Mouse (Mus musculus) kidney, postnatal 0 days (tissue): Measurements from ENCODE around the gene Robo1. TPM values are rescaled to one million over a fixed set of nuclear protein-coding genes. Genes with fewer than 3 reads are reported as not detected.

Source experiments
- ATAC-seq: fragments of 200-750 bp; cut with Nextera tagmentation; replicated peaks from 2 replicates; pipeline ENCODE4 v1.8.0; 2017; ENCODE audit warnings: low read depth, moderate number of reproducible peaks, moderate TSS enrichment, moderate library complexity; ENCODE audit not compliant: low FRiP score
- DNase-seq: peaks from one replicate; pipeline ENCODE4 v3.0.0-alpha.2; 2016; ENCODE audit warnings: low spot score
- H3K27ac ChIP-seq: fragments of 300-500 bp; sonication (generic); 2 replicates; pipeline ENCODE4 v1.5.1; 2014; ENCODE audit warnings: mild to moderate bottlenecking
- H3K27me3 ChIP-seq: fragments of 300-500 bp; sonication (generic); 2 replicates; pipeline ENCODE4 v1.6.1; 2014; ENCODE audit warnings: low read length, mixed read lengths; ENCODE audit not compliant: insufficient read depth
- H3K36me3 ChIP-seq: fragments of 300-500 bp; sonication (generic); 2 replicates; pipeline ENCODE4 v1.6.1; 2014; ENCODE audit warnings: low read length, mixed read lengths; ENCODE audit not compliant: insufficient read depth
- H3K4me1 ChIP-seq: fragments of 300-500 bp; sonication (generic); replicated peaks from 2 replicates; pipeline ENCODE4 v1.6.1; 2014; ENCODE audit warnings: antibody characterized with exemption, low read length, mixed read lengths; ENCODE audit not compliant: insufficient read depth
- H3K4me2 ChIP-seq: fragments of 300-500 bp; sonication (generic); 2 replicates; pipeline ENCODE4 v1.6.1; 2014; ENCODE audit warnings: mild to moderate bottlenecking, low read length, moderate library complexity, mixed read lengths
- H3K4me3 ChIP-seq: fragments of 300-500 bp; sonication (generic); replicated peaks from 2 replicates; pipeline ENCODE4 v1.5.1; 2014; ENCODE audit warnings: low read depth, low read length
- H3K9ac ChIP-seq: fragments of 300-500 bp; sonication (generic); 2 replicates; pipeline ENCODE4 v1.6.1; 2014; ENCODE audit warnings: low read depth, low read length
- H3K9me3 ChIP-seq: fragments of 300-500 bp; sonication (generic); replicated peaks from 2 replicates; pipeline ENCODE4 v1.6.1; 2016; ENCODE audit warnings: low read length, inconsistent platforms, mixed read lengths
- CTCF ChIP-seq: IDR thresholded peaks from 2 replicates; pipeline ENCODE4 v1.5.1; 2016; ENCODE audit warnings: antibody characterized with exemption, low read depth, mild to moderate bottlenecking, moderate library complexity
- WGBS: fragments of 180-500 bp; shearing (Covaris S2); extraction: QIAGEN DNeasy Blood & Tissue Kit; methylation state at CpG from one replicate; pipeline ENCODE4 v1.1.7; 2014; 5-methylcytosine and 5-hydroxymethylcytosine counted together
- polyA plus RNA-seq: library from polyadenylated mRNA; unstranded; fragments of >200 nt; fragmentation: Nextera tagmentation; extraction: Ambion mirVana; gene quantifications from 2 replicates; pipeline ENCODE4 v1.2.1, GENCODE M21; 2015

Gene Robo1
- polyA plus RNA-seq, 1 experiment from 2014 or later = 14.5 TPM

DNA sequence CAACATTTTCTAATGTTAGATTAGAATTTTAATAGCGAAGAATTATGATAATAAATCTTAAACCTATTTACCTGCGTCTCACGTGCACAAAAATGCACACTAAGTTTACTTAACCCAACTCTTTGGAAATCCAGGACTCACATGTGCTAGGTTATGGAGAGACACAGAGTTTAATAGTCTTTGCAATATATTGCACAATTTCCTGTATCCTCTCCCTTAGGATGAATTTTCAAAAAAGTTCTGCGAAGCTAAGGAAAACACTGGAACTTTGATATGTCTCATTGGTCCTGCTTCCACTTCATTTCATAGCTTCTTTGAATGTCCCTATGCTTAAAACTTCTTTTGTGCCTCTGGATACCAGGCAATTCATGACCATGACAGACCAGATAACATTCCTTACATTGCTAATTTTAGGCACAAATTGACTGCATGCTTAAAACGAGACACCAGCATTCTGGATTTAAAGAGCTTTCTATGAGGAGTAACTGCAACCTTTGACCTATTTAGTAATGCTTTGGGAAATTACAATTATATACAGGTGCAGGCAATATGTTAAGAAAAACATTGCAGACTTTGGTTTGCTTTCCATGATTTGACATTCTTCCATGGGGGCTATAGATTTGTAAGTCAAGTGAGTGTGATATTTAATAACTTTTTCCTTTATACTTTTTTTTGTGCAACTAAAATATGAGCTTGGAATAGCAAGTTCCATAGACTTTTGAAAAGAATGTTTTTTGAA lies 111.4 kb downstream of the Robo1 start:
- Histone ChIP-seq H3K27ac (no peak overlapping the region), H3K4me2 (no peak overlapping the region), H3K4me3 (no peak overlapping the region), H3K9me3 (no peaks in the 10 kb centered on the region), H3K27me3 (no peaks in the 10 kb centered on the region), H3K9ac (no peak overlapping the region), H3K4me1 (no peaks in the 10 kb centered on the region), H3K36me3 (no peaks in the 10 kb centered on the region)
- 66% methylated on average over 5 of the region's 5 CpGs for WGBS
- no peak for ATAC-seq
- DNase-seq = no peak
- no peak for TF ChIP-seq CTCF

DNA sequence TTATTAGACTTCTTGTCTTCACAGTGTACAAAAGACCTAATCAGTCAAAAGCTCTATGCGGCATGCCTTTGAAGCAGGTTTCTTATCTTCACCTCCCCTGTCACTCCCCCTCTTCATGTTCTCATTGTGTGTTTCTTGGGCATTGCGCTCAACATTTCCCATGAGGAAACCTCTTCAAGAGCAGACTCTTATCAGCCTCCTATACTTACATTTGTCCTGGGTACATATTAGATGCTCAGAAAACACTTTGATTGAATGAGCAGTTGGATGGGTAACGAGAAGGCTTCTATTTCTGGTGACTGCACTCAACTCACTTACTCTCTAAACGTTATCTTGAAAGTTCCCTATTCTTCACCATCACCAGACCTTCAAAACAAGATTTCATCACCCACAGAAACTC lies 114.3 kb downstream of the Robo1 start:
- TF ChIP-seq CTCF = no peak
- 83% methylated on average over 4 of the region's 4 CpGs for WGBS
- Histone ChIP-seq H3K27me3 (no peaks in the 10 kb centered on the region), H3K4me1 (no peaks in the 10 kb centered on the region), H3K27ac (no peak overlapping the region), H3K9ac (no peak overlapping the region), H3K4me2 (no peak overlapping the region), H3K9me3 (no peaks in the 10 kb centered on the region), H3K36me3 (no peaks in the 10 kb centered on the region), H3K4me3 (no peak overlapping the region)
- no peak for DNase-seq
- ATAC-seq = no peak

DNA sequence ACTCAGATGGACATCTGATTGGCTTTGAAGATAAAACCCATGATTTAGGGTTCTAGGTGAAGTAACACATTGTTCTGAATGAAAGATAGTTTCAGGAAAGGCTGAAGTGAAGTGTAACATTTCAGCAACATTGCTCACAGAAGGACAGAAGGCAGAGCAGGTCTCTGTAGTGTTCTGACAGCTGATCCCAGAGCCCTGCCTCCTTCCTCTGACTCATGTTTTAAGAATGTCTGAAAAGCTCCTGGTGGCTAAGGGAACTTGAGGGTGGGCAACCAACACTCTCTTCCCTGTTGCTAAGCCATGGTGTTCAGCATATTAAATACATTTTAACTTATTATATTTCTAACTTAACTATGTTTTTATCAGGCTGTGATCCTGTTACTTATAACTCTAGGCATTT lies 126.3 kb downstream of the Robo1 start:
- H3K4me3 ChIP-seq = no peak overlapping the region
- ATAC-seq (no peak), DNase-seq (no peak)
- no peak for TF ChIP-seq CTCF
- H3K4me1 ChIP-seq = no peaks in the 10 kb centered on the region
- no peak overlapping the region for H3K9ac ChIP-seq
- no peak overlapping the region for H3K4me2 ChIP-seq
- H3K36me3 ChIP-seq = no peaks in the 10 kb centered on the region
- H3K9me3 ChIP-seq = no peaks in the 10 kb centered on the region
- no peak overlapping the region for H3K27ac ChIP-seq
- no peaks in the 10 kb centered on the region for H3K27me3 ChIP-seq

DNA sequence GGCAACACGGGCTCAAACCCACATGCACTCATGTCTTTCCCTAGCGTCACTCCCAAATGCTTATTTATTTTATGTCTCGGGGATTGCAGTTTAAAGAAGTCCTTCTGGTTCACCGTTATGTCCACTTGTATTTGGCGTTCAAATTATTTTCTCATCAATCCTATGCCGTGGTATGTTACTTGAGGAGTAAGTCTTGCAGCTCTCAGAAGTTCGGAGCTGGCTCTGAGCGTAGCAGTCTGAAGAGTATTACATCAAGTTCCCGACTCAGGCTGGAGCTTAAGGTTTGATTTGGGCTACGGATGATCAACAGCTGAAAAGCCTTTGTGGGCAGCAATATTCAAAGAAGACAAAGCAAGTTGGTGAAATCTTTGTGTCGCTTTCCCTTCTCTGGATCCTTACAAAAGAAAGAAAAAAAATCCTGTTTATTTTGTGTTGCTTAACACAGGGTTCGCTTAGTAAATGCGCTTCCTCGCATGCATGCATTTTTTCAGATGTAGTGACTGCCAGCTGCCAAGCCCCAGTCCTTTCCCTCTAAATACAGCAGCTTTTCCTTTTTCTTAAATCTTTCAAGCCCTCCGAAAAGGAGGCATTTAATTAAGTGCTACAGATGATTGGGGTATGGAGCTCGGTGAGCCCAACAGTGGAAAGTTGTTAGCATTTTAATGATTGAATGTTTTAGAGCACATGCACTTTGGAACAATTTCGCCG lies 136.5 kb downstream of the Robo1 start:
- Histone ChIP-seq H3K27me3 (no peaks in the 10 kb centered on the region), H3K4me1 (no peaks in the 10 kb centered on the region), H3K4me3 (no peak overlapping the region), H3K4me2 (peak overlapping the region; percentile 15; the same call in 1 of the 2 replicates), H3K9me3 (no peaks in the 10 kb centered on the region), H3K36me3 (no peaks in the 10 kb centered on the region), H3K27ac (no peak overlapping the region), H3K9ac (no peak overlapping the region)
- 65% methylated on average over 18 of the region's 18 CpGs for WGBS
- DNase-seq = peak; percentile 16
- no peak for TF ChIP-seq CTCF
- no peak for ATAC-seq

DNA sequence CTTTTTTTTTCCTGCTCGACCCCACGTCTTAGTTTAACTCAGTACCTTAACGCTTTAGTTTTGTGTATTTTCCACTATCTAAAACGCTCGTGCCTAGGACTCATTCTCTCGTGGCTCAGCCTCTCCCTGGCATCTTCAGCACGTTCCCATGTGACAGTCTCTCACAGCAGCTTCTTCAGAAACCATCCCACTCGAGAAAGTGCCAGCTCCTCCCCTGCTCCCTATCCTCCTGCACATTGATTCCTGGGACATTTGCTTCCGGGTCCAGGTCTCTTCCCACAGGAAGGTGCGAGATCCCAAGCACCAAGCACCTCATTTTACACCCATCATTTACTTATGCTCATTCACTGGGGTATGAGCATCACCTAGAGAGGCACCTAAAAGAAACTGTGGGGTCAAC lies 150.0 kb downstream of the Robo1 start:
- no peak overlapping the region for H3K4me2 ChIP-seq
- DNase-seq (no peak), ATAC-seq (no peak)
- H3K4me1 ChIP-seq = no peaks in the 10 kb centered on the region
- WGBS = 52% methylated on average over 10 of the region's 10 CpGs
- no peak overlapping the region for H3K27ac ChIP-seq
- no peaks in the 10 kb centered on the region for H3K9me3 ChIP-seq
- no peak overlapping the region for H3K9ac ChIP-seq
- no peak overlapping the region for H3K4me3 ChIP-seq
- H3K36me3 ChIP-seq = no peaks in the 10 kb centered on the region
- no peaks in the 10 kb centered on the region for H3K27me3 ChIP-seq
- no peak for TF ChIP-seq CTCF

DNA sequence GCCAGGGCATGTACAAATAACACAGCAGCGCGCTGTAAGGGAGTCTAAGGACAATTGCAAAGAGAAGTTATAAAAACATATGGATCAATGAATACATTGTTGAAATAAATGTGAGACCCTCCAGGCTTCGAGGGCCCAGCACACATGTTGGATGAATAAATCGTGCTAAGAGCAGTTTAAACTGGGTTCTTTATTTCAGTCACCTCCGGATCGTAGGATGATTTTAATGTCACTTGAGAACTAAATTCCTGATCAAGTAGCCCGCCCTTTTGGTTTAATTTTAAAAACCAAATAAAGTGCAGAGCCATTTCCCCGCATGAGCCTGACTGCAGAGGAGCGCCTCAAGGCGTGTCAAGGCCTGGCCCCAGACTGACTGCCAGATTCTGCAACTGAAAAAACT lies 150.5 kb downstream of the Robo1 start:
- no peak for TF ChIP-seq CTCF
- ATAC-seq = no peak
- DNase-seq = no peak
- no peak overlapping the region for H3K4me2 ChIP-seq
- H3K27ac ChIP-seq = no peak overlapping the region
- WGBS = 40% methylated on average over 10 of the region's 10 CpGs
- H3K9me3 ChIP-seq = no peaks in the 10 kb centered on the region
- no peak overlapping the region for H3K4me3 ChIP-seq
- no peak overlapping the region for H3K9ac ChIP-seq
- no peaks in the 10 kb centered on the region for H3K4me1 ChIP-seq
- H3K27me3 ChIP-seq = no peaks in the 10 kb centered on the region
- H3K36me3 ChIP-seq = no peaks in the 10 kb centered on the region
